Mouse (Mus musculus): ENCODE results near the gene Ubl7. TPM values are rescaled to one million over a fixed set of nuclear protein-coding genes. Genes with fewer than 3 reads are reported as not detected.
A peak's percentile ranks its signal among the peaks of the same experiment; 100 is the strongest.

The Ubl7 gene
- polyA plus RNA-seq, 1 experiment from 2014 or later, result 144 TPM

- Histone ChIP-seq H3K4me1 (ENCODE audit: control insufficient read depth, insufficient read depth, low read length) (peaks cover 19% of the 10 kb centered on the region), H3K9me3 (replicated peaks; ENCODE audit: control insufficient read depth, low read length) (no peaks in the 10 kb centered on the region), H3K9ac (ENCODE audit: low read length) (peak within 1 kb of the TSS; percentile 91), H3K4me2 (ENCODE audit: low read length) (peak within 1 kb of the TSS; percentile 88), H3K36me3 (ENCODE audit: control insufficient read depth, insufficient read depth, low read length) (no peaks in the 10 kb centered on the region), H3K27ac (ENCODE audit: low read depth, low read length) (peak within 1 kb of the TSS; percentile 95), H3K27me3 (replicated peaks; ENCODE audit: control insufficient read depth, insufficient read depth, low read length) (no peaks in the 10 kb centered on the region; the same call in 1 of the 2 replicates), H3K4me3 (ENCODE audit: low read depth, low read length) (peak within 1 kb of the TSS; percentile 81)
- DNase-seq (ENCODE audit: low spot score) (peak; percentile 88), ATAC-seq (peak; percentile 87)
- WGBS, result under 1% methylated on average over 48 of the region's 60 CpGs
These were observed 28.9 kb downstream of the Ubl7 start, which contains the start of gene Sema7a for GRCm38 (mm10) chr9:57939431-57940348. Gene Sema7a, plus strand, starts transcription at chr9:57940112.

- Histone ChIP-seq H3K27ac (ENCODE audit: low read depth, low read length) (peak overlapping the region; percentile 95), H3K4me2 (ENCODE audit: low read length) (peak overlapping the region; percentile 88), H3K4me3 (ENCODE audit: low read depth, low read length) (peak overlapping the region; percentile 81), H3K9ac (ENCODE audit: low read length) (peak overlapping the region; percentile 91), H3K27me3 (replicated peaks; ENCODE audit: control insufficient read depth, insufficient read depth, low read length) (no peaks in the 10 kb centered on the region; the same call in 1 of the 2 replicates), H3K4me1 (ENCODE audit: control insufficient read depth, insufficient read depth, low read length) (peaks cover 19% of the 10 kb centered on the region), H3K9me3 (replicated peaks; ENCODE audit: control insufficient read depth, low read length) (no peaks in the 10 kb centered on the region), H3K36me3 (ENCODE audit: control insufficient read depth, insufficient read depth, low read length) (no peaks in the 10 kb centered on the region)
- DNase-seq (ENCODE audit: low spot score) (peak; percentile 75), ATAC-seq (peak; percentile 66)
- under 1% methylated on average over 39 of the region's 44 CpGs for WGBS
These were observed 29.6 kb downstream of the Ubl7 start for GRCm38 (mm10) chr9:57940349-57940794.

- DNase-seq (ENCODE audit: low spot score), result peak; percentile 44
- no peaks in the 10 kb centered on the region; the same call in 1 of the 2 replicates for H3K27me3 ChIP-seq (replicated peaks; ENCODE audit: control insufficient read depth, insufficient read depth, low read length)
- ATAC-seq, result peak; percentile 6
These were observed 30.3 kb downstream of the Ubl7 start for GRCm38 (mm10) chr9:57940861-57941638.

GRCm38 (mm10) chr9:57942039-57942438 is 31.3 kb downstream of the Ubl7 start:
- H3K9me3 ChIP-seq (replicated peaks; ENCODE audit: control insufficient read depth, low read length), result no peaks in the 10 kb centered on the region
- H3K36me3 ChIP-seq (ENCODE audit: control insufficient read depth, insufficient read depth, low read length), result no peaks in the 10 kb centered on the region
- peaks cover 21% of the 10 kb centered on the region for H3K4me1 ChIP-seq (ENCODE audit: control insufficient read depth, insufficient read depth, low read length)
- H3K4me2 ChIP-seq (ENCODE audit: low read length), result peak overlapping the region; percentile 88
- H3K9ac ChIP-seq (ENCODE audit: low read length), result 0 out of 2 replicates have a peak overlapping the region, but pooled peaks have one; percentile 91
- no peak for ATAC-seq
- WGBS, result 56% methylated on average over 2 of the region's 2 CpGs
- no peak for DNase-seq (ENCODE audit: low spot score)
- H3K4me3 ChIP-seq (ENCODE audit: low read depth, low read length), result peak overlapping the region; percentile 81
- H3K27ac ChIP-seq (ENCODE audit: low read depth, low read length), result no peak overlapping the region
- H3K27me3 ChIP-seq (replicated peaks; ENCODE audit: control insufficient read depth, insufficient read depth, low read length), result no peaks in the 10 kb centered on the region; the same call in 1 of the 2 replicates

More at GRCm38 (mm10) chr9:57940861-57941638, 30.3 kb downstream of the Ubl7 start:
- H3K9ac ChIP-seq (ENCODE audit: low read length), result peak overlapping the region; percentile 91
- peaks cover 21% of the 10 kb centered on the region for H3K4me1 ChIP-seq (ENCODE audit: control insufficient read depth, insufficient read depth, low read length)
- no peaks in the 10 kb centered on the region for H3K9me3 ChIP-seq (replicated peaks; ENCODE audit: control insufficient read depth, low read length)
- H3K36me3 ChIP-seq (ENCODE audit: control insufficient read depth, insufficient read depth, low read length), result no peaks in the 10 kb centered on the region
- H3K27ac ChIP-seq (ENCODE audit: low read depth, low read length), result peak overlapping the region; percentile 95
- H3K4me3 ChIP-seq (ENCODE audit: low read depth, low read length), result peak overlapping the region; percentile 81
- WGBS, result 8% methylated on average over 28 of the region's 28 CpGs
- peak overlapping the region; percentile 88 for H3K4me2 ChIP-seq (ENCODE audit: low read length)

- Histone ChIP-seq H3K36me3 (ENCODE audit: control insufficient read depth, insufficient read depth, low read length) (no peaks in the 10 kb centered on the region), H3K4me3 (ENCODE audit: low read depth, low read length) (no peak overlapping the region)
These were observed 32.3 kb downstream of the Ubl7 start for GRCm38 (mm10) chr9:57943067-57943466.

GRCm38 (mm10) chr9:57944572-57944971 is 33.8 kb downstream of the Ubl7 start:
- H3K27me3 ChIP-seq (replicated peaks; ENCODE audit: control insufficient read depth, insufficient read depth, low read length), result no peaks in the 10 kb centered on the region; the same call in 1 of the 2 replicates
- H3K27ac ChIP-seq (ENCODE audit: low read depth, low read length), result no peak overlapping the region
- no peak overlapping the region for H3K9ac ChIP-seq (ENCODE audit: low read length)
- H3K9me3 ChIP-seq (replicated peaks; ENCODE audit: control insufficient read depth, low read length), result no peaks in the 10 kb centered on the region
- DNase-seq (ENCODE audit: low spot score) (peak; percentile 40), ATAC-seq (no peak)
- WGBS, result 28% methylated on average over 5 of the region's 5 CpGs
- H3K4me1 ChIP-seq (ENCODE audit: control insufficient read depth, insufficient read depth, low read length), result peaks cover 23% of the 10 kb centered on the region
- H3K4me3 ChIP-seq (ENCODE audit: low read depth, low read length), result no peak overlapping the region
- H3K36me3 ChIP-seq (ENCODE audit: control insufficient read depth, insufficient read depth, low read length), result no peaks in the 10 kb centered on the region
- H3K4me2 ChIP-seq (ENCODE audit: low read length), result no peak overlapping the region

More at GRCm38 (mm10) chr9:57943067-57943466, 32.3 kb downstream of the Ubl7 start:
- H3K9me3 ChIP-seq (replicated peaks; ENCODE audit: control insufficient read depth, low read length), result no peaks in the 10 kb centered on the region
- no peak overlapping the region for H3K9ac ChIP-seq (ENCODE audit: low read length)
- DNase-seq (ENCODE audit: low spot score) (no peak), ATAC-seq (no peak)
- H3K4me1 ChIP-seq (ENCODE audit: control insufficient read depth, insufficient read depth, low read length), result peaks cover 21% of the 10 kb centered on the region
- no peaks in the 10 kb centered on the region; the same call in 1 of the 2 replicates for H3K27me3 ChIP-seq (replicated peaks; ENCODE audit: control insufficient read depth, insufficient read depth, low read length)
- no peak overlapping the region for H3K27ac ChIP-seq (ENCODE audit: low read depth, low read length)
- WGBS, result 34% methylated on average over 2 of the region's 2 CpGs
- H3K4me2 ChIP-seq (ENCODE audit: low read length), result no peak overlapping the region; the same call in 1 of the 2 replicates

DNA sequence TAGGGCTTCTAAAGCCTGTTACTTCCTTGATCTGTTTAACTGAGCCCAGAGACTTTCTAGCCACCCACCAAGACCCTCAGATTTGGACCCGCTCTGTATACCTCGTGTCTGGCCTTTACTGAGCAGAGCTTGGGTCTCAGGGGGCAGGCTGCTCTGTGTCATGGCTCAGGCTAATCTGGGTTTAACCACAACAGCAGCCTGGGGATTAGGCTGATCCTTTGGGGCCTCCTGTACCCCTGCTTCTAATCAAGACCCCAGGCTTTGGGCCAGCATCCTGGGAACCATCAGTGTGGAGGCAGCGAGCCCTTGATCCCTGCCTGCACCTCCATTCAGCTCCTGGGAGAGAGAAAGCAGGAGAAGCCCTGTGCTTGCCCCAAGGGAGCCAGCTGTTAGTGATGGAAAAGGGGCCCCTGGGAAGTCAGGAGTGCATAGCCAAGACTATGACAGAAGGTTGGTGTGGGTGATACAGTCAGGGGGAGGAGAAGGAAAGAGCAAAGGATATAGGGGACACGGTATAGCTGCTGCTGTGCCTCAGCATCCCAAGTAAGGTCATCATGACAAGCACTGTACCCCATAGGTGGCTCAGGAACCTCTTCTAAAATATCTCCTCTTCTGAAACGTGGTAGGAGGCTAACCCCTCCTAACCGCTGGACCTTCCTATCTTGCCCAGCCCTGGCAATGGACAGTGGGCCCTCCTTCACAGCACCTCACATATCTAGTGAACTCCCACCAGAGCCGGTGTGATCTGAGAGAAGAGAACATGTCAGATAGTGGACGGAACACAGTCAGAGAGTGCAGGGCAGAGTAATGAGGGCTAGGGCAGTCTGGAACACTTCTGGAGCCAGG is 35.2 kb downstream of the Ubl7 start:
- Histone ChIP-seq H3K4me3 (ENCODE audit: low read depth, low read length) (no peak overlapping the region), H3K4me2 (ENCODE audit: low read length) (no peak overlapping the region), H3K4me1 (ENCODE audit: control insufficient read depth, insufficient read depth, low read length) (peaks cover 34% of the 10 kb centered on the region), H3K9me3 (replicated peaks; ENCODE audit: control insufficient read depth, low read length) (no peaks in the 10 kb centered on the region), H3K27me3 (replicated peaks; ENCODE audit: control insufficient read depth, insufficient read depth, low read length) (no peaks in the 10 kb centered on the region; the same call in 1 of the 2 replicates), H3K36me3 (ENCODE audit: control insufficient read depth, insufficient read depth, low read length) (no peaks in the 10 kb centered on the region), H3K9ac (ENCODE audit: low read length) (no peak overlapping the region), H3K27ac (ENCODE audit: low read depth, low read length) (no peak overlapping the region)
- ATAC-seq (no peak), DNase-seq (ENCODE audit: low spot score) (no peak)
- 65% methylated on average over 8 of the region's 8 CpGs for WGBS

All from forebrain, embryonic 14.5 days (tissue).